Mouse (Mus musculus) cerebellum, postnatal 25 days (tissue): Measurements from ENCODE around the gene Igdcc3.
A peak's percentile ranks its signal among the peaks of the same experiment; 100 is the strongest.

Experiments
- DNase-seq, 2 experiments: peaks; one replicate each; pipeline ENCODE4 v3.0.0; 2021; ENCODE audit warnings: mixed read lengths in 2 of 2

The Igdcc3 gene

DNA sequence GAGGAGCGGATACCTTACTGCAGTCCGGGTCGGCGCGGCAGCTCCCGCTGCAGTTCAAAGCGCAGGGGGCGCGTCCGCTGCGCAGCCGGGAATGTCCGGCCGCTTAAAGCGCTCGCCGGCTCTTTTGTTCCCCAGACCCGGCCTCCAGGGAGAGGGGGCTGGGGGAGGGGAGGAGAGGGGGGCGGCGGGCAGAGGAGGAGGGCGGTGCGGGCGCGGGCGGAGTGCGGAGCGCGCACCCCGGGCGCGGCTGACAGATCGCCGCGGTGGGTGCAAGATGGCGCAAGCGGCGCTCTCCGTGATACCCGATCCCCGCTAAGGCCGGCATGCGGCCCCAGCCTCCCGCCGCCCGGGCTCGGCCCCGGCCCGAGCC is at the start of gene Igdcc3:
Gene Igdcc3 (plus strand): TSS at position 254 of the 370 bp plus-strand sequence.
- peak in 1 of 2 experiments; percentile 53 for DNase-seq

DNA sequence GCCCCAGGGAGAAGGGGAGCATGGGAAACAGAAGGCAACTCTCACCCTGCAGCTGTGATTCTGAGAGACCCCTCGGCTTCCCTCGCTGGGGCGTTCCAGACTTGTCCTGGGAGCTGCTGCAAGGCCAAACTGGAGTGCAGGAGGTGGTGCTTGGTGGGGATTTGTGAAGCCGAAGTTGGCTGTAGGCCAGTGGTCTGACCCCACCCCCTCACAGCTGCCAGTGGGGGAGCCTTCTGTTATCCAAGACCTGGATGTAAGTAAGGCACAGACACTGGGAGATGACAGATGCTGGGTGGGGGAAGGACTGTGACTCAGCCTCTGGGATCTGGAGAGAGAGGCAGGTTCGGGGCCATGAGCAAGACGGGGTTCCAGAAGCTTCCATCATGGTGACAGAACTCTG is 46.8 kb upstream of the Igdcc3 start:
- DNase-seq: peak in 1 of 2 experiments; percentile 20

GRCm38 (mm10) chr9:65100991-65101685 is 39.9 kb upstream of the Igdcc3 start, which contains the start of gene Igdcc4:
Igdcc4 (plus strand) TSS chr9:65101486.
- peak; percentile 50 to 60 for DNase-seq

- peak; percentile 50 to 57 for DNase-seq
Measured at GRCm38 (mm10) chr9:65101686-65102376, 39.2 kb upstream of the Igdcc3 start.

DNA sequence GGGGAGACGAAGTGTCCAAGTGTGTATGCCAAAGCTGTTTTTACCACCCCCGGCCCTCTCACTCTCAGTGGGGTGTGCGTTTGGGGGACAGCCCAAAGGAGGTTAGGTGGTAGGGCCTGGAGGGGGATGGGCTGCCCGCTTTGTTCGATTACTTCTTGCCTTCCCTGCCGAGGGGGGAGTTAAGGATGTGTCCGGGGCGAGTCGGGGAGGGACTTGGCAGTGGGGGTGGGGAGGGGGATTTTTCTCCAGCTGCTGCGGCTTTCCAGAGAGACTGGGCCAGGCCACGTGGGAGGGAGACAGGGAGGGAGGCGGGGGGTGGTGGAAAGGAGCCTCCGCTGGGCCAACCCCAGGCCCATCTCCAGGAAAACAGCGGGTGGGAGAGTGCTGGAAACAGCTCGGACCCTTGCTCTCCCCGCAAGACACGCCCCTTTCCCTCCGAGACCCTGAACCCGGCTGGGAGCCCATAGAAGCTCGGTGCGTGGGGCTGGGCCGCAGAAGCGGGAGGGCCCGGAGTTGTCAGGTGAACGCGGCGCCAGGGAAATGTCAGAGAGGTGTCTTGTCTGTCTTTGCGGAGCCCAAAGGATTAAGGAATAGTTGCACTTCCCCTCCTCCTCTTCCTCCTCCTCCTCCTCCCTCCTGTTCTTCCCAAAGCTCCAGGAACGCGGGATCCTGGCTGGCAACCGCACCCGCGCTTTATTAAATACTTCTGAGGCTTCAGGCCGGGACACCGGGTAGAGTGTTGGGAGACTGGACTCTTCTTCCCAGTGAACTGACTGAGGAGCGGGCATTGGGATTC is 38.4 kb upstream of the Igdcc3 start:
- DNase-seq: peak; percentile 35 to 59

DNA sequence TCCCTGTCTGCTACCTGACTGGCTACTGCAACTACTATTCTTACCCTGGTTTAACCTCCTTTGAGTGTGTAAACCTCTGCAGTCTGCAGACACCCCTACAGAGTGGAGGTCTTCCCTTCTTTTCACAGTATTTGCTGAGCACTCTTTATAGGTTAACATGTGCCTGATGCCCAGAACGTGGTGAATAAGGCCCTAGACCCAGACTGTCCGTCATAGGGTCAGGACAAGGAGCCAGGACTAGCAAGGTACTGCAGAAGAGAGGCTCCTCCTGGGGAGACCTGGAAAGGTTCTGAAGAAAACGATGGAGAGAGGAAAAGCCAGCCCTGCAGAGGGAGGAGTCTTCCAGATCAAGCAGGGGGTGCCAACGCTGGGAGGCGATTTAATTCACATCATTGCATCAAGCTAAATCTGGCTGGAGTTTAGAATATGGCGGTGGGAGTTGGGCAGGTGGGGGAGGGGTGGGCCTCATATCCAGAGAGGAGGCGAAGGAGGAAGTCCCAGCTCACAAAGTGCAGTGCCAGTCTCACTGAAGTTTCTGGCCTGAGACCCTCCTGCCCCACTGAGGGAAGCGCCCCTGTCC is 37.7 kb upstream of the Igdcc3 start:
- DNase-seq: no peak

DNA sequence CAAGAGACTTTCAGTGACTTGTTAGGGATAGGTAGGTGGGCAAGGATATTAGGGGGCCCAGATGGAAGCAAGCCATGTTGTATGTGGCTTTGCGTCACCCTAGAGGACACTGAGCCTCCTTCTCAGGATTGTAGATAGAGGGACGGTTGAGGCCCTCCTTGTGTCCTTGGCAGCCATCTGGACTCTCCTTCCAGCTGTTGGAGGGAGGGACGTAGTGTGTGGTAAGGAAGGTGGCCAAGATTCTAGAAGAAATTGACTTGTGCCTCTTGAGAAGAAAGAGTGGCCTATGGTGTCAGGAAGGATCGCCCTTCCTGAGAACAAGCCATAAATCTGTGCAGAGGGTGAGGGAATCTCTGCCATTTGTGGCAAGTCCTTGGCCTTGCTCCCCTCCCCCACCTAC is 34.2 kb upstream of the Igdcc3 start:
- DNase-seq: no peak

GRCm38 (mm10) chr9:65107893-65108292 is 33.1 kb upstream of the Igdcc3 start:
- no peak for DNase-seq

GRCm38 (mm10) chr9:65109132-65110072 is 31.6 kb upstream of the Igdcc3 start:
- peak in 1 of 2 experiments; percentile 40 for DNase-seq

DNA sequence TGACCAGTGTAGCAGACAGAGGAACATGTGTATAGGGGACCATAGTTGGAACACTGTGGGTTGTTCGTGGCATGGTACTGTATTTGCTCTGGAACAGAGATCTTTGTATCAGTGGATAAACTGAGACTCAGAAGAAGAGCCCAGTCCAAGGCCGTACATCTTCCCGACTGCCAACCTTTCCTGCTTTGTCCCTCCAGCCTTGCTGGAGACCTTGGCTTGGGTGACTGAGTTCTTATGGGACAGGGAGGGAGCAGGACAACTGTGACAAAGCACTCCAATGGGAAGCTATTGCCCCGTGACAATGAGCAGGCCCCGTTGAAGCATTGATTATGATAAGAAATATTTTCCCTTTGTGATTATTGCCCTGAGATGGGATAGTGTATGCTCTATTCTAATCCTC is 29.3 kb upstream of the Igdcc3 start:
- no peak for DNase-seq

DNA sequence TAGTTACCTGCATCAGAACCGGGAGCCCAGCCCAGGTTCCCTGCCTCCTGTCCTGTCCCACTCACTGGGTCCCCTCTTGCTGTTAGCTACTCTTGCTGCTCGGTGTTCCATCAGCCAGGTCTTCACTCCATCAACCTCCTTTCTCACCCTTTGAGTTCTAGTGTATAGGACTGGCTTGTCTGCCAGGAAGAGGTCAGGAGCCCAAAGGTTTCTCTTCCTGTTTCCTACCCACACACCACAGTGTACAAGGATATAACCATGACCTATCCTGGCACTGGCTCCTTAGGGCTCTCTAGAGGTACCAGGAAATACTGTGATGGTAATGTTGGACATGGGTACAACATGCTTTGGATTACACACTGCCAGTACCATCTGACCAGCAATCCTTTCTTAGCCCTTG is 27.3 kb upstream of the Igdcc3 start:
- no peak for DNase-seq

- DNase-seq: no peak
Measured at GRCm38 (mm10) chr9:65115891-65116290, 25.1 kb upstream of the Igdcc3 start.

GRCm38 (mm10) chr9:65117516-65117915 is 23.5 kb upstream of the Igdcc3 start:
- no peak for DNase-seq

DNA sequence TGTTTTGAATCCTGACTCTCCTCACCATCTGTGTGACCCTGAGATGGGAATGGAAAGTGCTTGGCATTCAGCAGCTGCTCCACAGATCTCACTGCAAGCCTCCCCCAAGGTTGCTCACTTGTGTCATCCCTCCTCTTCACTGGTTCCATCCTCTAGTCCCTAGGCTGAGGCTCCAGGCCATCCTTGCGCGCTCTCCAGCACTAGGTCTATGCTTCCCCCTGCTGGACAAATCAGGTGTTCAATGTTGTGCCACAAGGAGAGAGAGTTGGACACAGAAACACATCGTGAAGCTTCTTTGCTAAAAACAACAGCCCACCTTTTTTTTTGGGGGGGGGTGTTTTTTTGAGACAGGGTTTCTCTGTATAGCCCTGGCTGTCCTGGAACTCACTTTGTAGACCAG is 20.1 kb upstream of the Igdcc3 start:
- DNase-seq: peak; percentile 69 to 85

- DNase-seq: peak in 1 of 2 experiments; percentile 46
Measured at GRCm38 (mm10) chr9:65122545-65122944, 18.4 kb upstream of the Igdcc3 start.

- DNase-seq: peak; percentile 66 to 78
Measured at GRCm38 (mm10) chr9:65123552-65124168, 17.3 kb upstream of the Igdcc3 start.

DNA sequence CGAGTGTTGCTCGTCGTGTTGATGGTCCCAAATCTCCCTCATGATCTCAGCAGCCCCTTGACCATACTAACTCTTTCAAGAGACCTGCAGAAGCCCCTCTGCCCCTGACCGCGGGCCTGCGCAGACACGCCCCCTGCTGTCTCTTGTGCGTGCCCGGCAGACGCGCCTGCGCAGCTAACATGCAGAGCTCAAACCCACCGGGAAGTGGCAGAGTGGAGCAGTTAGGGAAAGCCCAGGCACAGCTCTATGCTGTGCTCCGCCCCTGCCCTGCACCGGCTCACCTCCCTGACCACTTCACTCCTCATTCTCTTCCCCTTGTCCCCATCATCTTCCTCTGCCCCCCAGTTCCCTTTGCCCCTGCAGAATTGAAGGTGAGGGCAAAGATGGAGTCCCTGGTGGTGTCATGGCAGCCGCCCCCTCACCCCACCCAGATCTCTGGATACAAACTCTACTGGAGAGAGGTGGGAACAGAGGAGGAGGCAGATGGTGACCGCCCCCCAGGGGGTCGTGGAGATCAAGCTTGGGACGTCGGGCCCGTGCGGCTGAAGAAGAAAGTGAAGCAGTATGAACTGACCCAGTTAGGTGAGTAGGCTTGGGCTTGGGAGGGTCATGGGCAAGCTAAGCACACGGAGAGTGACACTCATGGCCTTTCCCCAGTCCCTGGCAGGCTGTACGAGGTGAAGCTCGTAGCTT is 12.7 kb upstream of the Igdcc3 start:
- peak in 1 of 2 experiments; percentile 43 for DNase-seq

DNA sequence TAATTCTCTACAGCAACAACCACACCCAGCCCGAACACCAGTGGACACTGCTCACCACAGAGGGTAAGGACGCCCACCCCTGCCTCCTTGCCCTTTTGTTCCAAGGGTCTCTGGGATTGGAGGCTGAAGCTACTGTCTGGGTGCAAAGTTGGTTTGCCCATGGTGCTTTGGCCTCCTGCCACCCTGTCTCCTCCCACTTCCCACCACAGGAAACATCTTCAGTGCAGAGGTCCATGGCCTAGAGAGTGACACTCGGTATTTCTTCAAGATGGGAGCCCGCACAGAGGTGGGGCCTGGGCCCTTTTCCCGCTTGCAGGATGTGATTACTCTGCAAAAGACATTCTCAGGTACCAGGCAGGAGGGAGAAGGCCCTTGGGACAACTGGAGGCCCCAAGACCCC is 9.3 kb upstream of the Igdcc3 start:
- DNase-seq: no peak

DNA sequence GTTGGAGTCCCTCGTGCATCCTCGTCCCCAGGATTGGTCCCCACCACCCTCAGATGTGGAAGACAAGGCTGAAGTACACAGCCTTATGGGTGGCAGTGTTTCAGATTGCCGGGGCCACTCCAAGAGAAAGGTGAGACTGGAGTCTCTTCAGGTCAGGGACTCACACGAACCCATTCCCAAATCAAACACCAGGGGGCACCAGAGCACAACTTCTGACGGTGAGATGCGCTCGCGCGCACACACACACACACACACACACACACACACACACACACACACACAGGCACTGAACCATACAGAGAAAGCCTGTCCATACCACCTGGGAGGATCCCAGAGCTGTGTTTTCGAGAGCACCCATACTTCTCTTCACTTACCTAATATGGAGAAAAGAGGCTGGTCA is 7.2 kb upstream of the Igdcc3 start:
- peak; percentile 86 to 92 for DNase-seq

GRCm38 (mm10) chr9:65135126-65135525 is 5.9 kb upstream of the Igdcc3 start:
- DNase-seq: peak in 1 of 2 experiments; percentile 32

- no peak for DNase-seq
Measured at GRCm38 (mm10) chr9:65140491-65140890, 498 bp upstream of the Igdcc3 start.
